In the genomic region with DNA sequence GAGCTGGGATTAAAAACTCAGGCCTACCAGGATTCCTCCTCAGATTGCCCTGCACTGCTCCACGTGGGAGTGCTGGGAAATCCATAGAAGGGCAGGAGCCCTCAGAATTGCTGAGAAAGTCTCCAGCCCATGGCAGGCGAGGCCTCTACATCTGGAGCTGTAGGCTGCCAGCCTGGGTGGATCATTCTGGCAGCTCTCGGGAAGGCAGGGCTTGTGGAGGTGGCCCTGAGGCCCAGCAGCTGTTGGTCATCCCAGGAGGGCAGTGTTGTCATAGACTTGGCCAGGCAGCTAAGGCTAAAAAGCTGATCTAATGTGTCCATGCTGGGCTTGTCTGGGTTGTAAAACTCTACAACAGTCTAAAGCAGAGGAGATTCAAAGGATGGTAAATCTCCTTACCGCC, we compare ENCODE assay signal across 9 mouse cellular contexts.
A peak's percentile ranks its signal among the peaks of the same experiment; 100 is the strongest.
DNase-seq lines count a peak whose midpoint lies in the region; ATAC-seq and TF ChIP-seq lines count a peak whose summit lies in the region.
"Had no signal": no experiment of that assay in that cellular context is flagged by ENCODE, and none has a peak within 500 bp of the region (broad histone marks: within the 10 kb centered on the region; RNA-seq: fewer than 3 reads in every experiment).

No protein-coding gene starts in this region.

- no peak for TF ChIP-seq CTCF in heart, postnatal 0 days (IDR thresholded peaks at IDR 0.05; ENCODE audit: low read depth)

- 59% methylated on average over 4 of the region's 4 CpGs for WGBS in heart, postnatal 0 days
- WGBS in lung, embryonic 15.5 days: 43% methylated on average over 4 of the region's 4 CpGs

- ATAC-seq in heart, postnatal 0 days (ENCODE audit: insufficient read depth, low read depth): peak; percentile 44; the same call in 1 of the 2 replicates
- ATAC-seq in lung, embryonic 15.5 days (ENCODE audit: borderline replicate concordance, extremely low read depth, low FRiP score, low TSS enrichment): peak; percentile 93
- ATAC-seq in megakaryocyte progenitor cell, adult 5-6 weeks (replicated peaks; ENCODE audit: poor library complexity): no peak

- no peaks in the 10 kb centered on the region for H3K36me3 ChIP-seq in heart, postnatal 0 days (replicated peaks; ENCODE audit: control insufficient read depth, insufficient read depth, low read length)
- H3K36me3 ChIP-seq in lung, embryonic 15.5 days: no peaks in the 10 kb centered on the region
- H3K36me3 ChIP-seq: midbrain, embryonic 12.5 days had no signal

- no peak overlapping the region for H3K27ac ChIP-seq in heart, postnatal 0 days (ENCODE audit: low read depth)
- H3K27ac ChIP-seq in lung, embryonic 15.5 days: peak overlapping the region; percentile 88
- H3K27ac ChIP-seq: midbrain, embryonic 12.5 days had no signal

- no peak overlapping the region for H3K4me2 ChIP-seq in heart, postnatal 0 days (ENCODE audit: low read depth, low read length)
- H3K4me2 ChIP-seq in lung, embryonic 15.5 days: no peak overlapping the region
- H3K4me2 ChIP-seq: midbrain, embryonic 12.5 days had no signal

- H3K4me1 ChIP-seq in heart, postnatal 0 days (ENCODE audit: control insufficient read depth, insufficient read depth): no peaks in the 10 kb centered on the region
- peaks cover 11% of the 10 kb centered on the region; the same call in 1 of the 2 replicates for H3K4me1 ChIP-seq in lung, embryonic 15.5 days
- H3K4me1 ChIP-seq: midbrain, embryonic 12.5 days had no signal

- no peak overlapping the region for H3K4me3 ChIP-seq in heart, postnatal 0 days (ENCODE audit: low read depth, low read length)
- H3K4me3 ChIP-seq in lung, embryonic 15.5 days: no peak overlapping the region
- H3K4me3 ChIP-seq: midbrain, embryonic 12.5 days had no signal

- no peaks in the 10 kb centered on the region for H3K27me3 ChIP-seq in heart, postnatal 0 days (ENCODE audit: control insufficient read depth, insufficient read depth, low read length)
- no peaks in the 10 kb centered on the region for H3K27me3 ChIP-seq in lung, embryonic 15.5 days
- H3K27me3 ChIP-seq: midbrain, embryonic 12.5 days had no signal

- peak; percentile 32 to 64 for DNase-seq in cerebellum, postnatal 10 days
- DNase-seq in cerebellum, adult 9-10 months: no peak
- DNase-seq in adipocyte (ENCODE audit: low spot score): peak; percentile 84
- DNase-seq in heart, postnatal 0 days (ENCODE audit: low spot score): no peak
- DNase-seq in embryo, embryonic 9.5 days (ENCODE audit: extremely low spot score): no peak
- no peak for DNase-seq in cerebellum, adult 18-20 months

- TF ChIP-seq EP300 in heart, postnatal 0 days (IDR thresholded peaks at IDR 0.05; ENCODE audit: low read depth): no peak

- no peak overlapping the region for H3K9ac ChIP-seq in heart, postnatal 0 days (replicated peaks; ENCODE audit: low read depth, low read length)
- H3K9ac ChIP-seq in lung, embryonic 15.5 days: no peak overlapping the region
- H3K9ac ChIP-seq: midbrain, embryonic 12.5 days had no signal

- H3K9me3 ChIP-seq in heart, postnatal 0 days (replicated peaks; ENCODE audit: control insufficient read depth, low read length): no peaks in the 10 kb centered on the region
- no peaks in the 10 kb centered on the region for H3K9me3 ChIP-seq in lung, embryonic 15.5 days
- H3K9me3 ChIP-seq: midbrain, embryonic 12.5 days had no signal

Comparison
In these comparisons a context has a peak if more than half of its experiments do, and no peak if none do; other contexts are left out.
1. DNase-seq: peak in cerebellum, postnatal 10 days (2 of 2) and adipocyte (single experiment); none in cerebellum, adult 9-10 months (single experiment), heart, postnatal 0 days (single experiment), embryo, embryonic 9.5 days (single experiment) and cerebellum, adult 18-20 months (0 of 2).